Mouse (Mus musculus) cerebellum, adult (tissue): Measurements from ENCODE around the gene Lrrc75a.

Source experiments
- ATAC-seq: cut with Nextera tagmentation; 2 replicates; pipeline ENCODE4 v1.9.2; 2017; ENCODE audit warnings: mild to moderate bottlenecking, moderate library complexity, mixed read lengths; ENCODE audit not compliant: insufficient number of reproducible peaks, low FRiP score, low TSS enrichment

Gene Lrrc75a

GRCm38 (mm10) chr11:62602619-62603311, 45.6 kb downstream of the Lrrc75a start:
- ATAC-seq, result peak; percentile 92

- no peak for ATAC-seq
Observed at GRCm38 (mm10) chr11:62601732-62602618, 46.3 kb downstream of the Lrrc75a start.

DNA sequence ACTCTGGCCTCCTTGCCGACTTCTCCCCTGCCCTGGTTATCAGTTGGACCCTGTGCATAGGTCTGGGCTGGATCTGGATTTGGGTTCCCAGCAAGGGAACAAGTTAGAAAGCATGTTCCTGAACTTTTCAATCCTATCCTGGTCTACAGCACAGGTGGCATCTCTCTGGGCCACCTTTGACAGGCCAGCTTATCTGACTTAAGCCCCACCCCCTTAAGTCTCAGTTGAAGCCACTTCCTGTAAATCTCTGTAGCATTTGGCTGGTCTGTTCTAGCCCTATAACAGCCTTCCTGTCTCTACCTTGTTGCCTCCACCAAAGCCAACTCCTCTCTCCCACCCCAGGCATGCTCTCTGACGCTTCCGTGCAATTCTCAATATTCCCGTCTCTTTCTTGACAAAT, 49.8 kb downstream of the Lrrc75a start:
- no peak for ATAC-seq

GRCm38 (mm10) chr11:62591904-62592575, 56.3 kb downstream of the Lrrc75a start:
- ATAC-seq, result no peak

GRCm38 (mm10) chr11:62591026-62591425, 57.3 kb downstream of the Lrrc75a start:
- peak; percentile 57; the same call in 1 of the 2 replicates for ATAC-seq

GRCm38 (mm10) chr11:62589391-62589790, 58.9 kb downstream of the Lrrc75a start:
- ATAC-seq, result no peak

DNA sequence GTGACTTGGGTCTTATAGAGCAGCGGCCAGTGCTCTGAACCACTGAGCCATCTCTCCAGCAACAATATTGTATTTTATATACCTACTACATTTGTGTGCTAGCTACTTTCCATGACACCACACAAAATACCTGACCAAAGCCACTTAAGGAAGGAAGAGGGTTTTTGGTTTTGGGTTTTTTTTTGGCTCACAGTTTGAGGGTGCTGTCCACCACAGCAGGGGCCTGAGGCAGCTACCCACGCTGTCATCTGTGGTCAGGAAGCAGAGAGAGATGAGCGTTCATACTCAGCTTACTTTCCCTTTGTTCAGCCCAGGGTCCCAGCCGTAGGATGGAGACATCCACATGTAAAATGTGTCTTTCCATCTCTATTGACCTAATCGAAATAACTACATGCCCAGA, 61.3 kb downstream of the Lrrc75a start:
- ATAC-seq, result no peak

DNA sequence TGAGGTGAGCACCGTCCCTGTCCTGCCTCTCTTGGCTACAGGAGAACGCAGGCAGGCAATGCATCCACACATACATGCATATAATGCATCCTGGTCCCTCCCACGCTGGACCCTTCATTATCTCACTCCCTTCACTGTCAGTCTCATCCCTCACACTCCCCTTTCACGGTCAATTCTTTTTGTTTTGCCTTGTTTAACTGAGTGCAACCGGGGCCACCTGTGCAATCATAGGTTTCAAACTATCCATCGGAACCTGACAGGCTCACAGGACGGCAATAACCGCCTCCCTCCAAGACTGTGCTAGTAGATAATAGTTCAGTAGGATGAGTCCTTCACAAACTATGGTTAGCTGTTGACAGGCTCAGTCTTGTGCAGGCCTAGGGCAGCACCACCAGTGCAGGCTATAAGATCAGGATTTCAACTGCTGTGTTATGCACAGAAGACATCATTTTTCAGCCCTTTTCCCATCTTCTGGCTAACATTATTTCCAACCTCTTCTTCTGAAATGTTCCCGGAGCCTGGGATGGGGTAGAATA, 63.6 kb downstream of the Lrrc75a start:
- ATAC-seq, result no peak

DNA sequence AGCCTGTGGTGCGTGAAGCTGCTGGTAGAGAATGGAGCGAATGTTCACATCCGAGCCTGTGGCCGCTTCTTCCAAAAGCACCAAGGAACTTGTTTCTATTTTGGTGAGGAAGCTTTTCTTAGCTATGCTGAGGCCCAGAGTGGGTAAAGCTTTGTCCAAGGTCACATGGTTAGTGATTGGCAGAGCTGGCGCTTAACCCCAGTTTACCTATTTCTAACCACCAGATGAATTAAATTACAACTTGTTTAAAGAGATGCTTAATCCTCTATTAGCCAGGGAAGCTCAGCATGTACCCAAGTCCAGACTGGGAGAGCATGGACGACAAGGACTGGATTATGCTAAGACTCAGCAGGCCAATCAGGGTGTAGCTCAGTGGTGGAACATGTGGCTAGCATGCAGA, 65.3 kb downstream of the Lrrc75a start:
- no peak for ATAC-seq

DNA sequence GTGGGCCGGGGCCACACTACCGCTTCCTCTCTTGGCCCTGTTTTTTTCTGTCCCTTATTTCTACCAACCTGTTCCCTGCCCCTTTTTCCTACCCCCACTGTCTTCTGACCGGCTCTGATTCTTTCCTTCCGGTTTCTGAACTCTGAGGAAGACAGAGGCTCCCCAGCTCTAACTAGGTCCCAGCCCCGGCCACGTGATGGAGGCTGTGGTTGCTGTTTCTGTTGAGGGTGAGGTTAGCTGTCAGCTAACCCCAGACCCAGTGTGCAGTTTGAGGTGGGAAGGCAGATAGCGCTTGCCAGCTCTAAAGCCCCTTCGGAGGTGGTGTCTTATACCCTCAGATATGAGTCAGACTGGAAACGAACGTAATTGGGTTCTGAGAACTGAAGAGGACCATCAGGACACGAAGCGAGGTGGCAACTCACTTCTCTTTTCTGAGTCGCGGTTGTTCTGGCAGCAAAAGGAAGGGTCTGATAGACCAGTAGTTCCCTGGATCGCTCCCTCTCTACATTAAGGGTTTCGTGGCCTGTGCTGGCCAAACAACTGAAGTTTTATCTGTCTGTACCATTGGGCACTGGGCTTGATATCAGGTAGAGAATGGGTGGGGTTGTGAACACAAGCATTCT, 71.7 kb downstream of the Lrrc75a start:
- no peak for ATAC-seq

GRCm38 (mm10) chr11:62575659-62576438, 72.5 kb downstream of the Lrrc75a start:
- ATAC-seq, result peak; percentile 79

- ATAC-seq, result peak; percentile 65; the same call in 1 of the 2 replicates
Observed at GRCm38 (mm10) chr11:62575297-62575658, 73.0 kb downstream of the Lrrc75a start.

- ATAC-seq, result no peak
Observed at GRCm38 (mm10) chr11:62574703-62575085, 73.6 kb downstream of the Lrrc75a start.

DNA sequence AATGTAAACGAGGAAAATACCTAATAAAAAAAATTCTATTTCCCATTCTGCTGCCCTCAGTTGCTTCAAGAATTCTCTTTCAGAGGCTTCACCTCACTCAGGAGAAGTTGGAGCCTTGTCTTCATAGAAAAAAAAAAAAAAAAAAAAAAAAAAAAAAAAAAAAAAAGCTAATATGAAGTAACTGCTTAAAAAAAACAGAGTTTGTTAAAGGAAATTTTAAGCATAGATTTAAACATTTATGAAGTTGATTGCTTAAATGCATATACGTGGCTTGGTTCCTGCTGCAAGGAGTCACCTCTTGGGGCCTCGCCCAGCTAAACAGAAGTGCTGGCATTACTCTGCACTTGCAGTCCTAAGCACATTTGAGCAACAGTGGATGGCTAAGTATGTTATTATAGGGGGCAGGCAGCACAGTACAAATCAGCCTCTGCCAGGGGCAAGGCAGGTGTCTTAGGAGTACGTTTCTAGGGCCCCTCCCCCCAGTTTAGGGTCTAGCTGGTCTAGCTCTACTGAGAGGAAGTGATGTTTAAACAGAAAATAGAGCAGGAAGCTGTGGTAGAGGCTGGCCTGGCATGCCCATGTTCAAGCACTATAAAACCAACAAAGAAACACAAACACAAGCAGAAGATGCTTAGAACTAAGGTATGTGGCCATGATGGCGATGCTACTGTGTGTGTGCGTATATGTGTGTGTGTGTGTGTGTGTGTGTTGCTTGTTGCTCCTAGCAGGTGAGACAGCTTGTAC, 74.2 kb downstream of the Lrrc75a start, which contains the start of gene Trpv2:
Gene Trpv2, plus strand, starts transcription at position 528 of the 744 bp plus-strand sequence.
- ATAC-seq, result no peak

- no peak for ATAC-seq
Observed at GRCm38 (mm10) chr11:62568300-62568699, 80.0 kb downstream of the Lrrc75a start.

DNA sequence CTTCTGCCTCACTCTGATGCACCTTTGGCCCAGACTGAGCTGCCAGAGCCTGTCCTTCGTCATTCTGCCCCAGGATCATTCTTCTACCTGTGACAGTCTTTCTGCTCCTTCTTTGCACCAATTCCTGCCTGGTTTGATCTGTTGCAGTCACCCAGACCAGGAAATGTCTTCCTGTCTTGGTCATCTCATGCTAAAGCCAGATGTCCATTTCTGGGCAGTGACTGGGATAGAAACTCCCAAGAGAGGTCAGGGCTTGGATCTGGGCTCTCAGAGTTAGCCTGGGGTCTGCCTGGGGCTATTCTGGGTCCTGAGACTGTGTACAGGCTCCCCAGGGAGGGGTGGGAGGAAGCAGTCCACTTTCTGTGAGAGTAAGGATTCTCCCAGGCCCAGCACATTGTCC, 82.1 kb downstream of the Lrrc75a start:
- no peak for ATAC-seq

- no peak for ATAC-seq
Observed at GRCm38 (mm10) chr11:62565747-62566146, 82.6 kb downstream of the Lrrc75a start.

- ATAC-seq, result no peak
Observed at GRCm38 (mm10) chr11:62563590-62563989, 84.7 kb downstream of the Lrrc75a start.

DNA sequence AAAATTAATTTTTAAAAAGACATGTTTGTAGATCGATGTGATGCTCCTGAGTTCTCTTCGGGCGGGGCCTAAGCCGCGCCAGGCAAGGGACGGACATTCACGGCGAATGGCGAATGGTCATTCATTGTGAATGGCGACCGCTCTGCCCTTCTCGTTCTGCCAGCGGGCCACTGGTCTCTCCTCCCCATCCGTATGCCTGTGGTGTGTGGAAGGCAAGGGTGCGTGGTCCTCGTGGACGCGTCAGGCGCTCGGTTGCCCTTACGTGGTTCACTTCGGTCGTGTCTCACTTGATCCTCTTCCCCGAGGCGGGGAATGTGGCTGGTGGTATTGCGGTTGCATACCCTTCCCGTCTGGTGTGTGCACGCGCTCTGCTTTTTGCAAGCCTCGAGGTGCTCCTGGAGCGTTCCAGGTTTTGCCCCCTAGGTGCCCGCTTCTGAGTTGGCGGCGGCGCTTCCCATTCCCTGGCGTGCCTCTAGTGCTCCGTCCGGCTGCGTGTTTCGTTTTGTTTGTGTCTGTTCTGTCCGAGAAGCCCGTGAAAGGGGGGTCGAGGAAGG, 87.8 kb downstream of the Lrrc75a start:
- ATAC-seq, result no peak
